In the genomic region with DNA sequence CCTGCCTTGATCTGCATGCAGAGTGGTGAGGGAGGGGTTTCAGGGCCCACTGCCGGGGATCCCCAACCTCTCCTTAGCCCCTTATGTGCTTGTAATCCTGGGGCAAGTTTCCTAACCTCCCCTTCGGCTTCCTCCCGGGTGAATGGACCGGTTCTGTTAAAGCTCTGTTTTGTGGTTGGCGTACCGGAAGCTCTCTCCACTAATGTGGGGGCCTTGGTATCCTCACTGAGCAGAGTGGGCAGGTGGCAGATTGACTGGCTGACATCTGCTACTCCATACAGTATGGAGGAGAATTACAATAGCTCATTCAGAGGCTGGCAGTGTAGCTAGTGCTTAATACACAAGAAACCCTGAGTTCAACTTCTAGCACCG, we compare ENCODE assay signal across 8 mouse cellular contexts. TPM values are rescaled to one million over a fixed set of nuclear protein-coding genes. Genes with fewer than 3 reads are reported as not detected.
DNase-seq lines count a peak whose midpoint lies in the region; ATAC-seq and TF ChIP-seq lines count a peak whose summit lies in the region.

No protein-coding gene starts in this region.

- no peak for TF ChIP-seq CTCF in olfactory bulb, adult 2 months (IDR thresholded peaks at IDR 0.05; ENCODE audit: insufficient read depth, low read depth, low read length)

- ATAC-seq in CD4-positive, CD25-positive, alpha-beta regulatory T cell, adult 4 months: peak; percentile 40
- peak; percentile 79 for ATAC-seq in hindbrain, embryonic 12.5 days (ENCODE audit: low FRiP score)
- ATAC-seq in limb, embryonic 12.5 days (ENCODE audit: insufficient number of reproducible peaks, insufficient read depth, low FRiP score, low TSS enrichment, low read depth): no peak
- ATAC-seq in erythroid progenitor cell, adult 5-6 weeks (replicated peaks; ENCODE audit: low FRiP score, poor library complexity, severe bottlenecking): no peak

- H3K27ac ChIP-seq in hindbrain, embryonic 12.5 days: peak overlapping the region; percentile 93
- peak overlapping the region; percentile 87 for H3K27ac ChIP-seq in limb, embryonic 12.5 days
- 0 out of 2 replicates have a peak overlapping the region, but pooled peaks have one; percentile 26 for H3K27ac ChIP-seq in olfactory bulb, adult 2 months (ENCODE audit: insufficient read depth, low read depth, low read length)

- H3K9me3 ChIP-seq in hindbrain, embryonic 12.5 days (replicated peaks): no peaks in the 10 kb centered on the region
- no peaks in the 10 kb centered on the region for H3K9me3 ChIP-seq in limb, embryonic 12.5 days

- H3K9ac ChIP-seq in hindbrain, embryonic 12.5 days: peak overlapping the region; percentile 94
- peak overlapping the region; percentile 92 for H3K9ac ChIP-seq in limb, embryonic 12.5 days (replicated peaks)

- no peaks in the 10 kb centered on the region for H3K27me3 ChIP-seq in hindbrain, embryonic 12.5 days
- H3K27me3 ChIP-seq in limb, embryonic 12.5 days: no peaks in the 10 kb centered on the region

- WGBS in hindbrain, embryonic 12.5 days: 3% methylated on average over 7 of the region's 7 CpGs
- WGBS in limb, embryonic 12.5 days: 7% methylated on average over 7 of the region's 7 CpGs
- 1% methylated on average over 7 of the region's 7 CpGs for WGBS in olfactory bulb, adult 2 months

- TF ChIP-seq POLR2A in olfactory bulb, adult 2 months (IDR thresholded peaks at IDR 0.05; ENCODE audit: insufficient read depth, low read depth, low read length): no peak

- H3K4me2 ChIP-seq in hindbrain, embryonic 12.5 days (replicated peaks): peak overlapping the region; percentile 70
- peak overlapping the region; percentile 85 for H3K4me2 ChIP-seq in limb, embryonic 12.5 days

- H3K36me3 ChIP-seq in hindbrain, embryonic 12.5 days: no peaks in the 10 kb centered on the region
- H3K36me3 ChIP-seq in limb, embryonic 12.5 days: no peaks in the 10 kb centered on the region

- peak overlapping the region; percentile 95 for H3K4me3 ChIP-seq in hindbrain, embryonic 12.5 days
- peak overlapping the region; percentile 98 for H3K4me3 ChIP-seq in limb, embryonic 12.5 days (replicated peaks)
- peak overlapping the region; percentile 92 for H3K4me3 ChIP-seq in olfactory bulb, adult 2 months (ENCODE audit: insufficient read depth, low read depth, low read length)

- peak; percentile 33 to 41 for DNase-seq in cerebellum, adult 18-20 months
- DNase-seq in cerebellum, adult 11-12 months: no peak
- peak; percentile 20 for DNase-seq in embryo, embryonic 11.5 days (ENCODE audit: low read depth, low spot score)

- H3K4me1 ChIP-seq in hindbrain, embryonic 12.5 days: peaks cover 21% of the 10 kb centered on the region
- H3K4me1 ChIP-seq in limb, embryonic 12.5 days (replicated peaks): peaks cover 13% of the 10 kb centered on the region
- H3K4me1 ChIP-seq in olfactory bulb, adult 2 months (ENCODE audit: control insufficient read depth, insufficient read depth, low read length): peaks cover 8% of the 10 kb centered on the region

RNA-seq across cellular contexts. Expression of a gene that starts 0.8 kb away (rescaled TPM):
- 100 to 1,000 TPM in 1 of 2 experiments, 10 to 100 TPM in 1; 90.9 to 121 TPM for polyA plus RNA-seq in CD4-positive, CD25-positive, alpha-beta regulatory T cell, adult 4 months (2017; shearing (Covaris generic))
- polyA plus RNA-seq in hindbrain, embryonic 12.5 days (2016; fragmentation: Nextera tagmentation; extraction: Ambion mirVana): 262 and 266 TPM in 2 replicates
- polyA plus RNA-seq in limb, embryonic 12.5 days (2016; fragmentation: Nextera tagmentation; extraction: Ambion mirVana): 253 and 265 TPM in 2 replicates
- polyA plus RNA-seq in olfactory bulb, adult 2 months (2012; ENCODE audit: insufficient read depth, insufficient read length, low replicate concordance, missing spikeins): not detected in 2 replicates
- total RNA-seq in erythroid progenitor cell, adult 5-6 weeks (2015; ENCODE audit: low replicate concordance): 11.9 and 21.4 TPM in 2 replicates
- 19.8 and 20.6 TPM in 2 replicates for total RNA-seq in erythroid progenitor cell, adult 5-6 weeks (2017; ENCODE audit: low replicate concordance)

RNA-seq across cellular contexts. Expression of a gene that starts 27.6 kb away (rescaled TPM):
- polyA plus RNA-seq in CD4-positive, CD25-positive, alpha-beta regulatory T cell, adult 4 months (2017; shearing (Covaris generic)): 1 to 10 TPM; 7.1 to 7.6 TPM
- polyA plus RNA-seq in hindbrain, embryonic 12.5 days (2016; fragmentation: Nextera tagmentation; extraction: Ambion mirVana): 15.0 and 16.8 TPM in 2 replicates
- 24.1 and 28.4 TPM in 2 replicates for polyA plus RNA-seq in limb, embryonic 12.5 days (2016; fragmentation: Nextera tagmentation; extraction: Ambion mirVana)
- polyA plus RNA-seq in olfactory bulb, adult 2 months (2012; ENCODE audit: insufficient read depth, insufficient read length, low replicate concordance, missing spikeins): not detected in 2 replicates
- 6.3 and 6.8 TPM in 2 replicates for total RNA-seq in erythroid progenitor cell, adult 5-6 weeks (2015; ENCODE audit: low replicate concordance)
- total RNA-seq in erythroid progenitor cell, adult 5-6 weeks (2017; ENCODE audit: low replicate concordance): 0.23 and 3.2 TPM in 2 replicates

Comparison
In these comparisons a context has a peak if more than half of its experiments do, and no peak if none do; other contexts are left out.
1. ATAC-seq: peak in CD4-positive, CD25-positive, alpha-beta regulatory T cell, adult 4 months (single experiment) and hindbrain, embryonic 12.5 days (single experiment); none in limb, embryonic 12.5 days (single experiment) and erythroid progenitor cell, adult 5-6 weeks (single experiment).
2. H3K27ac ChIP-seq: peak in every context shown above with its lines; median percentile 93 in hindbrain, embryonic 12.5 days; 87 in limb, embryonic 12.5 days; 26 in olfactory bulb, adult 2 months.
3. Peak in every context shown above with its lines, with median percentiles within 50 percentile points of each other: H3K4me3 ChIP-seq.